Mouse (Mus musculus) liver, embryonic 14.5 days (tissue): ENCODE measurements around the gene Fahd2a.

ENCODE experiments used
- CTCF ChIP-seq: IDR thresholded peaks from 2 replicates; pipeline ENCODE4 v1.5.1; 2016; ENCODE audit warnings: antibody characterized with exemption, low read depth, control low read depth
- EP300 ChIP-seq: IDR thresholded peaks from 2 replicates; pipeline ENCODE4 v1.6.1; 2016; ENCODE audit warnings: antibody characterized with exemption, low read depth

GRCm38 (mm10) chr2:127461351-127461750, 17.0 kb upstream of the Fahd2a start:
- TF ChIP-seq CTCF (no peak), EP300 (no peak)
